Mouse (Mus musculus): ENCODE results near the gene Stil. TPM values are rescaled to one million over a fixed set of nuclear protein-coding genes. Genes with fewer than 3 reads are reported as not detected.
A peak's percentile ranks its signal among the peaks of the same experiment; 100 is the strongest.

Gene Stil
- total and polyA plus RNA-seq, 3 experiments, result 8.1 to 11.8 (median 9.0) TPM

DNA sequence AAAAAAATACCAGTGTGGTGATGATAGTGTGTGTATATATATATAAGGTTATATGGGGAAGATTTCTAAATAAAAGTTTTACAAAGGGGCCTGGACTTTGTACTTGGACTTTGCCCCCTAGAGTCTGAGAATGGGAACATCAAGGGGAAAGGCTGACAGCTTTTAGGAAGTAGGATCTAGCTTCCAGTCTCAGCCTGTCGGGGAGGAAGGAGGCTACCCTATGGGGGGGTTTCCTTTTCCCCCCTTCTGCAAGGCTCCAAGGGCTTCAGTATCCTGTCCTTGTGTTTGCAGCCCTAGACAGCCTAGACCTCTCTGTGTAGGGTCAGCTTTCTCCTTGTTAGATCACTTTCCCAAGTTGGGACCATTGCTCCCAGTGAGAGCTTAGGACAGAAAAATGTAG is 71.7 kb downstream of the Stil start:
- Histone ChIP-seq H3K4me2 (ENCODE audit: insufficient read depth, low read depth, poor library complexity, severe bottlenecking) (no peak overlapping the region), H3K9me3 (replicated peaks; ENCODE audit: low read length) (no peaks in the 10 kb centered on the region), H3K4me1 (ENCODE audit: control insufficient read depth in 1 of 2, insufficient read depth in 2 of 2) (peaks cover 0 to 6% of the 10 kb centered on the region in 2 experiments; a peak in 3 of 4 replicates), H3K4me3 (replicated peaks in 1 of 3; ENCODE audit: low read depth in 2 of 3, low read length in 2 of 3, poor library complexity in 1 of 3) (no peak overlapping the region), H3K27me3 (replicated peaks) (peaks cover 73% of the 10 kb centered on the region), H3K9ac (ENCODE audit: insufficient read depth, low read depth) (no peak overlapping the region), H3K36me3 (replicated peaks in 1 of 2; ENCODE audit: control insufficient read depth in 1 of 2, insufficient read depth in 1 of 2, low read length in 1 of 2) (no peaks in the 10 kb centered on the region), H3K79me2 (replicated peaks; ENCODE audit: control insufficient read depth, extremely low read depth, insufficient read depth, poor library complexity, severe bottlenecking) (no peaks in the 10 kb centered on the region), H3K27ac (ENCODE audit: insufficient read depth, low read depth) (no peak overlapping the region)
- TF ChIP-seq PAX5 (IDR thresholded peaks at IDR 0.05; ENCODE audit: low read length), result no peak
- TF ChIP-seq CTCF (conservative IDR thresholded peaks at IDR 0.05 in 1 of 2, IDR thresholded peaks at IDR 0.05 in 1 of 2; ENCODE audit: low read depth in 2 of 2, low read length in 2 of 2), result peak in 1 of 2 experiments; percentile 26; a peak in 1 of 4 replicates
- dilution Hi-C loops (cut with MboI; ENCODE audit: extremely low pct_ligation_motif_present, extremely low pct_unique_long_range_greater_than_20kb, low sequenced_read_pairs) (no loop called here), in situ Hi-C loops (cut with MboI; ENCODE audit: low pct_ligation_motif_present, low pct_unique_long_range_greater_than_20kb, low sequenced_read_pairs) (no loop called here)
- DNase-seq (ENCODE audit: extremely low read depth), result no peak

DNA sequence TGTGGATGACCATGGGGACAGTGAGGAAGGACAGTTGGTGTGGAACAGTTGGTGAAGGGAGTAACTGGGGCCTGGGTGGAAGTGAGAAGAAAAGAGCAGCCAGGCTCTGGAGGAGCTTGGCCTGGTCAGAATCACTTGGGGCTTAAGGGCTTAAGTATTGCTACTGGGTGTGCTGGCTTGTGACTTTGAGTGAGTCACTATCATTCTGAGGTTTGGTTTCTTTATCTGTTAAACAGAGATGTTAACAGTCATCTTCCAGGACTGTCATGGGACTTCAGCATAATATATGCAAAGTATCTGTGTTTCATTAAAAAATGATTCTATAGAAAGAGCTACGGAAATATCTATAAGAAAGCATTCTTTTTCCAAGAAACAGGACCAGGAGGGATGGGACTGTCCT is 74.8 kb downstream of the Stil start:
- Histone ChIP-seq H3K27ac (ENCODE audit: insufficient read depth, low read depth) (no peak overlapping the region), H3K4me2 (ENCODE audit: insufficient read depth, low read depth, poor library complexity, severe bottlenecking) (no peak overlapping the region), H3K79me2 (replicated peaks; ENCODE audit: control insufficient read depth, extremely low read depth, insufficient read depth, poor library complexity, severe bottlenecking) (no peaks in the 10 kb centered on the region), H3K9me3 (replicated peaks; ENCODE audit: low read length) (no peaks in the 10 kb centered on the region), H3K4me1 (ENCODE audit: control insufficient read depth in 1 of 2, insufficient read depth in 2 of 2) (peaks cover 0 to 6% of the 10 kb centered on the region in 2 experiments; a peak in 3 of 4 replicates), H3K36me3 (replicated peaks in 1 of 2; ENCODE audit: control insufficient read depth in 1 of 2, insufficient read depth in 1 of 2, low read length in 1 of 2) (no peaks in the 10 kb centered on the region), H3K4me3 (replicated peaks in 1 of 3; ENCODE audit: low read depth in 2 of 3, low read length in 2 of 3, poor library complexity in 1 of 3) (no peak overlapping the region), H3K9ac (ENCODE audit: insufficient read depth, low read depth) (no peak overlapping the region), H3K27me3 (replicated peaks) (peaks cover 64% of the 10 kb centered on the region)
- TF ChIP-seq SMC3 (IDR thresholded peaks at IDR 0.05; ENCODE audit: low read depth, low read length), result no peak
- no peak for TF ChIP-seq JUND (conservative IDR thresholded peaks at IDR 0.05; ENCODE audit: low read depth, low read length)
- TF ChIP-seq RAD21 (IDR thresholded peaks at IDR 0.05; ENCODE audit: low read depth, low read length), result no peak
- in situ Hi-C loops (cut with MboI; ENCODE audit: low pct_ligation_motif_present, low pct_unique_long_range_greater_than_20kb, low sequenced_read_pairs) (loop anchor here (25.0 kb wide), 1 partner anchor 412 kb away; no protein-coding TSS in a partner anchor), dilution Hi-C loops (cut with MboI; ENCODE audit: extremely low pct_ligation_motif_present, extremely low pct_unique_long_range_greater_than_20kb, low sequenced_read_pairs) (no loop called here)
- DNase-seq (ENCODE audit: extremely low read depth), result no peak

DNA sequence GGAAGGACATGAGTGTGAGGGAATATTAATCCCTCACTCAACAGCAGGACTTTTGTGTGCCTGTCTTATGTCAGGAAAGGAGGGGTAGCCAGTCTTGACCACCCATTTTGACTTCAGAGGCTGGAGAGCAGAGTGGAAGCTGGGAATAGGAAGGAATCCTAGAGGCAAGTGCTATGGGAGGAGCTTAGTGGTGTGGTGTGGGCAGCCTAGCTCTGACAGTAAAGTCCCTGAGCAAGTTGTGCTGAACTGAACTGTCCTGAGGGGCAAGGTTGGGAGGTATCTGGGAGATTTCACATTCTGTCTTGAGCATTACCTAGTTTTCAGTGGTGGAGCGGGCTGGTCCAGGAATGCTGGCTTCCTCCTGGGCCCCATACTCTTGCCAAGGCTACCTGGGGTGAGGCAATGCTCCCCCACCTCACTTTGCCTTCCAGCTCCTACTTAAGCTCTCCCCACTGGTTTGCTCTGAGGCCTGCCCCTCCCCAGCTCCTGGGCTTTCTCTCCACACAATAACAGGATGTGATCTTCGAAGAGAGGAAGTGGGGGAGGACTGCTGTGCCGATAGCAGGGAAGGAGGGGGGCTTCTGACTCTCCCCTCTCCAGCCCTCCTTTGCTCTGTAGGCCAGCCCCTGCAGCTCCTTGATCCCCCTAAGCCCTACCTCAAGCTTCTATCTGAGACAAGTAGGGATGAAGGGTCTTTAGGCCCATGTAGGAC is 75.4 kb downstream of the Stil start:
- no peak overlapping the region for H3K4me2 ChIP-seq (ENCODE audit: insufficient read depth, low read depth, poor library complexity, severe bottlenecking)
- H3K4me1 ChIP-seq (ENCODE audit: control insufficient read depth in 1 of 2, insufficient read depth in 2 of 2), result peaks cover 0 to 6% of the 10 kb centered on the region in 2 experiments; a peak in 3 of 4 replicates
- no peak for TF ChIP-seq GABPA (IDR thresholded peaks at IDR 0.05; ENCODE audit: insufficient replicate concordance, low read depth, low read length)
- TF ChIP-seq EP300 (IDR thresholded peaks at IDR 0.05; ENCODE audit: low read length), result no peak
- TF ChIP-seq MXI1 (IDR thresholded peaks at IDR 0.05; ENCODE audit: low read depth, low read length), result no peak
- TF ChIP-seq ZMIZ1 (IDR thresholded peaks at IDR 0.05; ENCODE audit: low read depth, low read length), result no peak
- TF ChIP-seq IRF4 (IDR thresholded peaks at IDR 0.05; ENCODE audit: low read depth, low read length), result no peak
- TF ChIP-seq POLR2AphosphoS2 (IDR thresholded peaks at IDR 0.05; ENCODE audit: low read depth, low read length), result no peak
- TF ChIP-seq SMC3 (IDR thresholded peaks at IDR 0.05; ENCODE audit: low read depth, low read length), result no peak
- no peak for TF ChIP-seq CHD1 (IDR thresholded peaks at IDR 0.05; ENCODE audit: low read depth, low read length)
- TF ChIP-seq ETS1 (conservative IDR thresholded peaks at IDR 0.05; ENCODE audit: low read depth, low read length), result no peak
- no peak for TF ChIP-seq MAX (IDR thresholded peaks at IDR 0.05; ENCODE audit: low read length)
- TF ChIP-seq ELF1 (IDR thresholded peaks at IDR 0.05; ENCODE audit: low read depth, low read length), result no peak
- no peak for TF ChIP-seq UBTF (IDR thresholded peaks at IDR 0.05; ENCODE audit: low read depth, low read length)
- no peak for TF ChIP-seq PAX5 (IDR thresholded peaks at IDR 0.05; ENCODE audit: low read length)
- TF ChIP-seq SIN3A (IDR thresholded peaks at IDR 0.05; ENCODE audit: low read length), result no peak
- H3K36me3 ChIP-seq (replicated peaks in 1 of 2; ENCODE audit: control insufficient read depth in 1 of 2, insufficient read depth in 1 of 2, low read length in 1 of 2), result no peaks in the 10 kb centered on the region
- dilution Hi-C loops (cut with MboI; ENCODE audit: extremely low pct_ligation_motif_present, extremely low pct_unique_long_range_greater_than_20kb, low sequenced_read_pairs) (no loop called here), in situ Hi-C loops (cut with MboI; ENCODE audit: low pct_ligation_motif_present, low pct_unique_long_range_greater_than_20kb, low sequenced_read_pairs) (loop anchor here (25.0 kb wide), 1 partner anchor 413 kb away; no protein-coding TSS in a partner anchor)
- no peaks in the 10 kb centered on the region for H3K9me3 ChIP-seq (replicated peaks; ENCODE audit: low read length)
- no peak for DNase-seq (ENCODE audit: extremely low read depth)
- H3K4me3 ChIP-seq (replicated peaks in 1 of 3; ENCODE audit: low read depth in 2 of 3, low read length in 2 of 3, poor library complexity in 1 of 3), result no peak overlapping the region
- H3K79me2 ChIP-seq (replicated peaks; ENCODE audit: control insufficient read depth, extremely low read depth, insufficient read depth, poor library complexity, severe bottlenecking), result no peaks in the 10 kb centered on the region
- no peak overlapping the region for H3K27ac ChIP-seq (ENCODE audit: insufficient read depth, low read depth)
- no peak overlapping the region for H3K9ac ChIP-seq (ENCODE audit: insufficient read depth, low read depth)
- peaks cover 62% of the 10 kb centered on the region for H3K27me3 ChIP-seq (replicated peaks)
